Mouse (Mus musculus) CH12.LX (cell line): Measurements from ENCODE around the gene Klrb1f. TPM values are rescaled to one million over a fixed set of nuclear protein-coding genes. Genes with fewer than 3 reads are reported as not detected.

ENCODE experiments used
- DNase-seq: peaks from one replicate; pipeline ENCODE4 v3.0.0-alpha.2; 2013; ENCODE audit errors: extremely low read depth
- H3K27ac ChIP-seq: 2 replicates; pipeline ENCODE4 v1.5.1; 2012; ENCODE audit warnings: low read depth, mild to moderate bottlenecking, control low read depth, moderate library complexity; ENCODE audit not compliant: insufficient read depth
- H3K27me3 ChIP-seq: replicated peaks from 2 replicates; pipeline ENCODE3; 2012; ENCODE audit warnings: inconsistent platforms
- H3K36me3 ChIP-seq, 2 experiments: replicated peaks in 1 of 2; 2 replicates each; pipeline versions ENCODE3 to v1.6.1; 2012; ENCODE audit warnings: inconsistent platforms in 1 of 2, low read length in 1 of 2, mild to moderate bottlenecking in 1 of 2, mixed read lengths in 1 of 2, moderate library complexity in 1 of 2; ENCODE audit not compliant: control insufficient read depth in 1 of 2, insufficient read depth in 1 of 2
- H3K4me1 ChIP-seq, 2 experiments: 2 replicates each; pipeline ENCODE4 v1.6.1; 2012; ENCODE audit warnings: inconsistent platforms in 1 of 2, moderate library complexity in 1 of 2; ENCODE audit not compliant: insufficient read depth in 2 of 2, control insufficient read depth in 1 of 2
- H3K4me2 ChIP-seq: 2 replicates; pipeline ENCODE4 v1.6.1; 2012; ENCODE audit warnings: low read depth, mild to moderate bottlenecking, control low read depth; ENCODE audit not compliant: poor library complexity, insufficient read depth, severe bottlenecking
- H3K4me3 ChIP-seq, 3 experiments: fragments of 150-350 bp in 1 of 3; sonication (generic) in 1 of 3; replicated peaks in 1 of 3; 2 replicates each; pipeline versions ENCODE3 to v1.5.1; 2011 to 2012; ENCODE audit warnings: low read depth in 2 of 3, low read length in 2 of 3, mild to moderate bottlenecking in 2 of 3, moderate library complexity in 2 of 3, control low read depth in 1 of 3, improper control_type of control experiment in 1 of 3, inconsistent platforms in 1 of 3, mixed read lengths in 1 of 3; ENCODE audit not compliant: poor library complexity in 1 of 3
- H3K79me2 ChIP-seq: replicated peaks from 2 replicates; pipeline ENCODE4 v1.6.1; 2012; ENCODE audit warnings: mild to moderate bottlenecking, moderate library complexity; ENCODE audit not compliant: control insufficient read depth, poor library complexity, insufficient read depth, severe bottlenecking; ENCODE audit errors: extremely low read depth
- H3K9ac ChIP-seq: 2 replicates; pipeline ENCODE4 v1.6.1; 2012; ENCODE audit warnings: low read depth, mild to moderate bottlenecking, control low read depth, moderate library complexity; ENCODE audit not compliant: insufficient read depth
- H3K9me3 ChIP-seq: replicated peaks from 2 replicates; pipeline ENCODE3; 2012; ENCODE audit warnings: low read length, inconsistent platforms, mixed read lengths
- CHD2 ChIP-seq: IDR thresholded peaks from 2 replicates; pipeline ENCODE4 v1.6.1; 2011; ENCODE audit warnings: low read length, improper control_type of control experiment
- ELF1 ChIP-seq: IDR thresholded peaks from 2 replicates; pipeline ENCODE4 v1.6.1; 2014; ENCODE audit warnings: low read depth, mild to moderate bottlenecking, inconsistent platforms, low read length, improper control_type of control experiment
- EP300 ChIP-seq: IDR thresholded peaks from 2 replicates; pipeline ENCODE4 v1.6.1; 2011; ENCODE audit warnings: low read length, improper control_type of control experiment
- HCFC1 ChIP-seq: IDR thresholded peaks from 2 replicates; pipeline ENCODE4 v1.6.1; 2012; ENCODE audit warnings: low read depth, mild to moderate bottlenecking, inconsistent platforms, low read length, improper control_type of control experiment
- JUN ChIP-seq: IDR thresholded peaks from 2 replicates; pipeline ENCODE4 v1.6.1; 2011; ENCODE audit warnings: low read depth, mild to moderate bottlenecking, low read length, improper control_type of control experiment, moderate library complexity; ENCODE audit not compliant: insufficient read depth
- KAT2A ChIP-seq: IDR thresholded peaks from 2 replicates; pipeline ENCODE4 v1.6.1; 2012; ENCODE audit warnings: low read length, improper control_type of control experiment, inconsistent platforms; ENCODE audit not compliant: insufficient replicate concordance
- MAFK ChIP-seq: IDR thresholded peaks from 2 replicates; pipeline ENCODE4 v1.6.1; 2011; ENCODE audit warnings: low read length, improper control_type of control experiment; ENCODE audit not compliant: insufficient replicate concordance
- MAX ChIP-seq: IDR thresholded peaks from 2 replicates; pipeline ENCODE4 v1.6.1; 2011; ENCODE audit warnings: low read length, improper control_type of control experiment
- MEF2A ChIP-seq: IDR thresholded peaks from 2 replicates; pipeline ENCODE4 v1.6.1; 2014; ENCODE audit warnings: low read depth, mild to moderate bottlenecking, inconsistent platforms, low read length, improper control_type of control experiment, borderline replicate concordance
- NRF1 ChIP-seq: IDR thresholded peaks from 2 replicates; pipeline ENCODE4 v1.6.1; 2014; ENCODE audit warnings: low read depth, mild to moderate bottlenecking, inconsistent platforms, low read length, improper control_type of control experiment, moderate library complexity
- RAD21 ChIP-seq: IDR thresholded peaks from 2 replicates; pipeline ENCODE4 v1.6.1; 2011; ENCODE audit warnings: low read depth, mild to moderate bottlenecking, low read length, improper control_type of control experiment, moderate library complexity
- RCOR1 ChIP-seq: conservative IDR thresholded peaks from 2 replicates; pipeline ENCODE4 v1.6.1; 2012; ENCODE audit warnings: low read depth, mild to moderate bottlenecking, inconsistent platforms, low read length, improper control_type of control experiment
- SMC3 ChIP-seq: IDR thresholded peaks from 2 replicates; pipeline ENCODE4 v1.6.1; 2011; ENCODE audit warnings: low read depth, low read length, improper control_type of control experiment
- TBP ChIP-seq: conservative IDR thresholded peaks from 2 replicates; pipeline ENCODE4 v1.6.1; 2011; ENCODE audit warnings: low read depth, low read length, improper control_type of control experiment
- UBTF ChIP-seq: IDR thresholded peaks from 2 replicates; pipeline ENCODE4 v1.6.1; 2012; ENCODE audit warnings: low read depth, mild to moderate bottlenecking, inconsistent platforms, low read length, improper control_type of control experiment, moderate library complexity
- USF1 ChIP-seq: IDR thresholded peaks from 2 replicates; pipeline ENCODE4 v1.6.1; 2014; ENCODE audit warnings: low read depth, mild to moderate bottlenecking, inconsistent platforms, low read length, improper control_type of control experiment
- USF2 ChIP-seq: conservative IDR thresholded peaks from 2 replicates; pipeline ENCODE4 v1.6.1; 2011; ENCODE audit warnings: low read depth, low read length, improper control_type of control experiment
- ZC3H11A ChIP-seq: IDR thresholded peaks from 2 replicates; pipeline ENCODE4 v1.6.1; 2012; ENCODE audit warnings: low read depth, mild to moderate bottlenecking, inconsistent platforms, low read length, improper control_type of control experiment
- ZKSCAN1 ChIP-seq: IDR thresholded peaks from 2 replicates; pipeline ENCODE4 v1.6.1; 2012; ENCODE audit warnings: low read depth, inconsistent platforms, low read length, improper control_type of control experiment, borderline replicate concordance
- ZMIZ1 ChIP-seq: IDR thresholded peaks from 2 replicates; pipeline ENCODE4 v1.6.1; 2012; ENCODE audit warnings: low read depth, mild to moderate bottlenecking, inconsistent platforms, low read length, improper control_type of control experiment
- dilution Hi-C: fragments of 300-500 bp; cut with MboI; formaldehyde crosslinking; loops from 2 replicates; pipeline ENCODE4 v1.14.3; 2020; ENCODE audit warnings: low sequenced_read_pairs; ENCODE audit not compliant: extremely low pct_unique_long_range_greater_than_20kb, extremely low pct_ligation_motif_present
- in situ Hi-C: fragments of 300-500 bp; cut with MboI; formaldehyde crosslinking; loops from 3 replicates; pipeline ENCODE4 v1.14.3; 2019; ENCODE audit warnings: low sequenced_read_pairs, low pct_ligation_motif_present, low pct_unique_long_range_greater_than_20kb, mixed read lengths
- polyA plus RNA-seq: library from polyadenylated mRNA; unstranded; fragments of >175 nt; gene quantifications from 2 replicates; pipeline ENCODE4 v1.2.1, GENCODE M21; 2012; ENCODE audit warnings: low read depth; ENCODE audit not compliant: insufficient read length
- total RNA-seq, 2 experiments: library from RNA; depleted of rRNA; stranded (reverse); fragments of 300-350 nt in 1 of 2; fragments of >200 nt in 1 of 2; gene quantifications; 2 replicates each; pipeline ENCODE4 v1.2.3; 2012 to 2014

Klrb1f gene
- total and polyA plus RNA-seq, 3 experiments = 0.21 to 0.68 (median 0.23) TPM

DNA sequence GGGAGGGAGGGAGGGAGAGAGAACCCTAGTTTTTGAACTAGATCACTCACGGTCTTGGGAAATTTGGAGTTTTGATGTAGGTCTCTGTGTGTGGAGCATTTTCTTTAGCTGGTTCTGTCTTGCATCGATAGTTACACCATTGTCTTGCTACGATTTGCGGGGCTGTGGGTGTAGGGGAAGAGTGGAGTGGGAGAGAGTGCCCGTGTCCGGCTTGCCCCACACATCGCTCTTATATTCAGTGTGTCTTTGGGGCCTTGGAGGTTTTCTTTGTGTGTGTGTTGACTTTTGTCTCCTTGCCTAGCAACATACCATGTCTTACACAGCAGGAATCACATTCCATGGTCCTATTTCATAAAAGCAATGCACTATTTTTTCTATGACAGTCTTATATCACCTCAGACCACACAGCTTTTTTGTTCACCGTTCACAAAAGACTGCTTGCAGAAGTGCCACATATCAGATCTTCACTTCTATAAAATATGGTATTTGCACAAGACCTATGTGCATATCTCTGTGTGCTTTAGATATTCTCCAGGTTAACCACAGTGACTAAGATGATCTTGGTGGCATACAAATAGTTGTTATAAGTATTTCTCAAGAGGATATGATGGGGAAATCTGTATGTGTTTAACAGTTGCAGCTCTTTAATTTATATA is 4.0 kb downstream of the Klrb1f start:
- TF ChIP-seq TBP (no peak), ZKSCAN1 (no peak), ZMIZ1 (no peak), HCFC1 (no peak), CHD2 (no peak), MEF2A (no peak), USF2 (no peak), UBTF (no peak), MAFK (no peak), KAT2A (no peak), SMC3 (no peak), RAD21 (no peak), USF1 (no peak), RCOR1 (no peak), MAX (no peak), ELF1 (no peak), NRF1 (no peak)
- no peaks in the 10 kb centered on the region for H3K36me3 ChIP-seq
- H3K4me2 ChIP-seq = no peak overlapping the region
- in situ Hi-C loops (no loop called here), dilution Hi-C loops (no loop called here)
- no peak overlapping the region for H3K4me3 ChIP-seq
- no peaks in the 10 kb centered on the region for H3K9me3 ChIP-seq
- H3K9ac ChIP-seq = no peak overlapping the region
- no peaks in the 10 kb centered on the region for H3K27me3 ChIP-seq
- no peak overlapping the region for H3K27ac ChIP-seq
- no peak for DNase-seq
- no peaks in the 10 kb centered on the region for H3K79me2 ChIP-seq
- peaks cover 0 to 15% of the 10 kb centered on the region in 2 experiments; a peak in 2 of 4 replicates for H3K4me1 ChIP-seq

DNA sequence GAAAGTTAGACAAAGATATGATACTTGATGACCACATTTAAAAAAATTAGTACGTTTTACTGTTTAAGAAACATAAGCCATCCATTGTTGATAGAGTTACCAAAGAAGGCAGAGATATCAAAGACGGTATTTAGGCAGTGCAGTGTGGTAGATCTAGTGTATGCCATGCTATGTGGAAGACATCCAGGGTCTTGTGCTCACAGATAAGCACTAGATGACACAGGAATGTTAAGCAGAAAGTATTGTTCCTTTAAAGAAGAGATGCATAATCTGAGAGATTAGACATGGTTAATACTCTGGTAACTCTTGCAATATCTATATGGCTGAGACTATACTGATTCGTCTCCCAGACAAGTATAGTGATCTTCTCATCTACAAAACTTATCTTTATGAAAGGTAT is 5.4 kb downstream of the Klrb1f start:
- Histone ChIP-seq H3K27ac (no peak overlapping the region), H3K36me3 (no peaks in the 10 kb centered on the region), H3K4me2 (no peak overlapping the region), H3K9ac (no peak overlapping the region), H3K9me3 (no peaks in the 10 kb centered on the region), H3K4me3 (no peak overlapping the region), H3K27me3 (no peaks in the 10 kb centered on the region), H3K4me1 (peaks cover 0 to 15% of the 10 kb centered on the region in 2 experiments; a peak in 2 of 4 replicates), H3K79me2 (no peaks in the 10 kb centered on the region)
- dilution Hi-C loops (no loop called here), in situ Hi-C loops (no loop called here)
- DNase-seq = no peak
- no peak for TF ChIP-seq ZC3H11A
- TF ChIP-seq RAD21 = no peak
- no peak for TF ChIP-seq USF2
- TF ChIP-seq MEF2A = no peak
- no peak for TF ChIP-seq UBTF
- no peak for TF ChIP-seq MAFK
- no peak for TF ChIP-seq EP300
- TF ChIP-seq ELF1 = no peak
- no peak for TF ChIP-seq JUN
